Mouse (Mus musculus) c-Kit-negative CD71-positive TER-119-positive erythroid progenitor cells, embryonic 14.5 days (primary cell): Measurements from ENCODE around the gene Ate1.
"Not testable (repeated sequence)": the region's sequence is repeated elsewhere in the genome, so short reads cannot be mapped to it uniquely, and the experiment has no call there.

Source experiments
- DNase-seq: peaks from one replicate; pipeline ENCODE4 v3.0.0-alpha.2; 2013; ENCODE audit warnings: low read depth, low spot score

Ate1 gene

DNA sequence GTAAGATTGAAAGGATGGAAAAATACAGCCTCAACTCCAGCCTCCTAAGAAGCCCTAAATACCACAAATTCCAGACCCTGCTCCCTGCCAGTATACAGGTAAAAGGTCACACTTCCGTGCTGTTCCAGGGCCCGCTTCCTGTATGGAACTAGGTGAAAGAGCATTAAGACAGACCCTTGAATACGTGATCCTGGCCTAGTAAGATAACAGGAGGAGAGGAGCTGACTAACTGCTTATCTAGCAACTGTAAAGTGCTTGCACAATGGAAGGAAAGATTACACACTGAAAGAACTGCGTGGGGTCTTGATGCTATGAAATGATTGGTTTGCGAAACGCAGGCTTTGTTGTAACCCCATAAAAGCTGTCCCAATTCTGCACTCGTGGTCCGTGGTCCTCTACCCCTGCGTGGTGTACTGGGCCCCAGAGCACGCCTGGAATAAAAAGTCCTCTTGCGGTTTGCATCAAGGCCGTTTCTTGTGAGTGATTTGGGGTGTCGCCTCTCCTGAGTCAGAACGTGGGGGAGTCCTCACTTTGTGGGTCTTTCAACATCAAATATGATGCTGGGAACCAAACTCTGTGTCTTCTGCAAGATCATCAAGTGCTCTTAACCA, 748 bp upstream of the Ate1 start:
- no peak for DNase-seq

DNA sequence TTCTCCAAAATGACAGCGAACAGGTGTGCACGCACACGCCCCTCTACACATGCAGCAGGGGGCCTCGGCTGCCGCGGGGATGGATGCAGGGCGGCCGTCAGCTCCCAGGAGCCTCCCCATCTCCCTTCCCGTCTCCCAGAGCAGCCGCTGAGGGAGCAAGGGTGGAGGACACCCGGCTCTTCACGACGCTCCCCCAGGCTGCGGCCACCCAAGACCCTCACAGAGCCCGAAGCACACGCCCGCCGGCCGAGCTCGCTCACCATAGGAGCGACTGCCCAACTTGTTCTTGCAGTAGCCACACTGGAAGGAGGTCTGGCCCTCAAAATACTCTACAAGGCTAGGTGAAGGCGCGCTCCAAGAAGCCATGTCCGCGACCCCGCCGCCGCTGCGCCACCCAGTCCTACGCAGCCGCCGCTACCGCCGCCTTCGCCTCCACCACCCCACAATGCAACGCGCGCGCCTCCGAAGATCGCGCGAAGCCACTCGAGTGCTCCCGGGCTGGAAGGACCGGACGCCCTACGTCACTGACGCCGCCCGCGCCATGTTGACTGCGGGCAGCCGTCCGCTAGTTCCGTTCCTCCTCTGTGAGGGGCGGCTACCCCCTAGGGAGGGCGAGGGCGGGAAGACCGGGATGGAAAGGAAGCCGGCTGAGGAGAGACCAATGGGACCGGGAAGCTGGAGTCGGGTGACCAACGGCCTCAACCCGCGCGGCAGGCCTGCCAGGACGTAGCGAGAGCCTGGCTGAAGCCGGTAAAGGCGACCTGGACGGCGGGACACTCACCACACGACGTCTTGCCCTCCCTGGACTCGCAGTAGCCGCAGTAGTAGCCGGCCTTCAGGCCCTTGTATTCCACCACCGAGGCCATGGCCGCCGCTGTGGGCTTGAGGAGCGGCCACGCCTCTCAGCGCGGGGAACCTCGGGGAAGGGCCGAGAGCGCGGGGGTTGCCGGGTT, 797 bp downstream of the Ate1 start:
- peak; percentile 86 for DNase-seq

DNA sequence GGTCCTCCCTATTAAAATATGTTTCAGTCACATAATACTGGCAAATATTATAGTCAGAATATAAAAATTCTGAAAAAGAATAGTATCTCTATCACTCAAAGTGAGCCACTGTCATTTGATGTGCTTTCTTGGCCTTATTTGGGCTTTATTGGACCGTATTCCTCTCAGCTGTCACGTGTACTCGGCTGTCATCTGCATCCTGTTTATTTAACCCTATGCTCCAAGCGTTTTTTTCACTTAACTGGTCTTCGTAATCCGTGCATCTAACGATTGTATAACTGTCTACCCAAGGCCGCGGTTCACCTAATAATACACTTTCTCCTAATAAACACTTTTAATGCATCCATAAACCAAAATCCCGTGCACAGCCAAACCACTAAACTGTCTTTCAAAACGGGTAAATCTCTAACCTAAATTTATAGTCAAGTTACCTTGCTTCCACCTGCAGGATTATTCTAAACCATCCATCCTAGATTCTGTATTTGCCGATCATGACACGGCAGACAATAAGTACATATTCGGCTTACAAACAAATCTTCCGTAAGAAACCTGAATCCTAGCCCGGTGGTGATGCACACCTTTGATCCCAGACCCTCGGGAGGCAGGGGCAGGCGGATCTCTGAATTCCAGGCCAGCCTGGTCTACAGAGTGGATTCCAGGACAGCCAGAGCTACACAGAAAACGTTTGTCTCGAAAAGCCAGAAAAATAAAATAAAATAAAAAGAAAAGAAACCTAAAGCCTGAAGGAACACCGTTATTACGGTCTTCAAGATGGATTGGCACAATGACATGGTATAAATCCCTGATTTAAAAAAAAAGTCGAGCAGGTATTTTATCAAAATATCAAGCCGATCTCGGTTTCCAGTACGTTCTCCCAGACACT, 1.7 kb downstream of the Ate1 start:
- DNase-seq, result no peak

DNA sequence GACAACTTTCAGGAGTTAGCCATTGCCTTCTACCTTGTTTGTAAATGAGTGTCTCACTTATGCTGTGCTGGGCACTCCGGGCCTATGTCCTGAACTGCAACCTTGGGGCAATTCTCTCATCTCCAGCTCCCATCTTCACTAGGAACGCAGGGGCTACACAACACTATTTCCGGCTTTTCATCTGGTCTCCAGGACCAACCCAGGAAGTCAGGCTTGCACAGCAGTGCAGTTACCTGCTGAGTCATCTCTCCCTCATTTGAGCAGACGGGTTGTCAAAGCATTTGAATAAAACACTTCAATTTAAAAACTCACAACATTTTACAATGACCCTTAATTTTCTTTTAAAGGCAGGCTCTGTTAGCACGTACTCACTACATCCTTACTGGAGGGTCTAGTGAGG, 9.9 kb downstream of the Ate1 start:
- DNase-seq, result no peak

DNA sequence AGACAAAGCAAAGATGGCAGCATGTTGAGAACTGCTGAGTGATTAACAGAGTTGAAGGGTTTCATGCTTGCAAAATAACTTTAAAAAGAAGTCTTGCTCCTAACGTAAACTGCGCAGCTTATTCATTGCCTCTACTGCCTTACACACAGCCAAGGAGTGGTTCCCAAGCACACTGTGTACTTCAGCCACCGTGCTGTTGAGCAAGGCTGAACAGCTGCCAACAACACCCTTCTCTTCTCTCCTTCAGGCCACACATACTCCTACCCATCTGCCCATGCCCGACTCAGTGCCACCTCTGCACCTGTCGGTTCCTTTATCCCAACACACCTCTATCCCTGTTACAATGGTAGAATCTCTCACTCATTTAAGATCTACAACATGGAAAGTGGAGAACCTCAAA, 17.2 kb downstream of the Ate1 start:
- DNase-seq, result no peak

DNA sequence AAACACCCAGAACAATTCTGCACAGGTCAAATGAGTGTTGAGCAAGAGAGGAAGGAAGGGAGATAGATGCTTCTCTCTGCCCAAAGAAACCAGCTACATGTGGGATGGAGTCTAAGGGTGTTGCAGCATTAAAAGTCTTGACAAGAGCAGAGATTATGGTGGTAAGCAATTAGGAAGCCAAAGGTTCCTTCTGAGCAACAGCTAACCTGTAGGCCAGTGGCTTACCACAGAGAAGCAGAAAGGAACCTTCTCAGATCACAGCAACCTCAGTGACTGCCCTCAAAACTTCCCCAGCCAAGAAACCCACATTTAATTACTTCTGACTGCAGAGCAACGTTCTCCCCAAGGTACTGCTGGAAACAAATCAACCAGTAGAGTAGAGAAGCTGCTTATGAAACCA, 18.7 kb downstream of the Ate1 start:
- no peak for DNase-seq

DNA sequence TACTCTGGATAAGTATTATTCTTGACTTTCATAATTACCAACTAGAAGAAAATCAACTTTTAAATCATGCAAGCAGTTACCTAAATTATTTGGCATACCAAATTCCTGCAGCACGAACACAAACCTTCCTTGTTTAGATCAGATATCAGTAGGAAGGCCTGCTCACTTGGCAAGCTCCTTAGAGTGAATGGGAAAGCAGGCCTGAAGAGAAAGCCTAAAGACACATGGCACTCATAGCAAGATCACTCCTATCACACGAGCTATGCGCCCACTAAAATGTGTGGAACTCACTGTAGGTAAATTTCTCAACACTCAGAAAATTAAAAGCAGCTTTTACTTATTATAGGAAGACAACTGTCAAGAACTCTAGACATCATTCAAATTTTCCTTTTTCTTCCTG, 26.8 kb downstream of the Ate1 start:
- DNase-seq, result no peak

DNA sequence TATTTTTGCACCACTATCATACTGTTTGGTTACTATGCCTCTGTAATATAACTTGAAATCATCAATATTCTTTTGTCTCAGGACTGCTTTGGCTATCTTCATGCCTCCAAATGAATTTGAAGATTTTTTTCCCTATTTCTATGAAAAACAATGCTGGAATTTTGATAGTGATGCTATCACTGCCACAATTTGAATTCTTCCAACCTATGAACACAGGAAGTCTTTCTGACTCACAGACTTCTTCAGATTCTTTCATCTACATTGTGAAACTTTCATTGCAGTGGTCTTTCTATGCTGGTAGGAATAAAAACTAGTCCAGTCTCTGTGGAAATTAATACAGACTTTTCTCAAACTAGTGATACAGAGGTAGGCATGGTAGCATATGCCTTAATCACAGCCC, 28.1 kb downstream of the Ate1 start:
- DNase-seq, result no peak

DNA sequence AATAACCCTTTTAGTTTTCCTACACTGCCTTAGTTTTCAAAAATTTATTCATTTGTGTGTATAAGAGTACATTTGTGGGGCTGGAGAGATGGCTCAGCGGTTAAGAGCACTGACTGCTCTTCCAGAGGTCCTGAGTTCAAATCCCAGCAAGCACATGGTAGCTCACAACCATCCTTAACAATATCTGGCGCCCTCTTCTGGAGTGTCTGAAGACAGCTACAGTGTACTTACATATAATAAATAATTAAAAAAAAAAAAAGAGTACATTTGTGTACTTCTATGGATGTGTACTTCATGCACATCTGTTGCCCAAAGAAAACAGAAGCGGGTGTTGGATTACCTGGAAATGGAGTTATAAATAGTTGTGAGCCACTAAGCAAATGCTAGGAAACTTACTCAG, 41.2 kb downstream of the Ate1 start:
- DNase-seq, result not testable (repeated sequence)

DNA sequence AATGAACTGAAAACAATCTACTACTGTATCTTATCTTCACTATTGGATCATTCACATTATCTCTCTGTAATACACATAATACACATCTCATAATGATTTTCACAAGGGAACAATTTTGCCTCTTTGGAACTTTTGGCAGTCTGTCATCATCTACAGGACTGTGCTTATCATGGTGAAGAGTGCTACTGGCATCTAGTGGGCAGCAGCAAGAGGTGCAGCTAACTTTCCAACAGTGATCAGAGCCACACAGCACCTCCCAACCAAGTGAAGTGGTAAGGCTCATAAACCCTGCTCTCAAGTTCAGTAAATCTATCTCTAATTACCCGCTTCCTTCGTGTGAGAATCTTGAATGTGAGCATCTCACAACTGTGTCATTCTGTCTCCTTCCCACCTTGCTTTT, 44.2 kb downstream of the Ate1 start:
- DNase-seq, result no peak

DNA sequence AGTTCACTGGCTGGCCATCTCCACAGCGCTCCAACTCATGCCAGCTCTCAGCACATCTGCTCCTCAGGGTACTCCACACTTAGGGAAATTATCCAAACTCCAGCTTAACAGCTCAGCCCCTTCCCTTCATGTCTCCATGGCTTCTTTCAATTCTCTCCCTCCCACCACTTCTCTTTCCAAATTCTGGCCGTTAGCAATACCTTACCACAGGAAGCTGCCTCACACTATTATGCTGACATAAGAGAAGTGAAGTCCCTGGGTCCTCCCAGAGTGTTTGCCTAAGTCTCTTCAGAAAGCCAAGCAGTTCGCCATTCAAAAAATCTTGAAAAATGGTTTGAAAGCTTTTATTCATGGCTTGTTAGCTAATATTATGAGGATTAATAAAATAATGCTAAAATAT, 46.3 kb downstream of the Ate1 start:
- DNase-seq, result no peak

DNA sequence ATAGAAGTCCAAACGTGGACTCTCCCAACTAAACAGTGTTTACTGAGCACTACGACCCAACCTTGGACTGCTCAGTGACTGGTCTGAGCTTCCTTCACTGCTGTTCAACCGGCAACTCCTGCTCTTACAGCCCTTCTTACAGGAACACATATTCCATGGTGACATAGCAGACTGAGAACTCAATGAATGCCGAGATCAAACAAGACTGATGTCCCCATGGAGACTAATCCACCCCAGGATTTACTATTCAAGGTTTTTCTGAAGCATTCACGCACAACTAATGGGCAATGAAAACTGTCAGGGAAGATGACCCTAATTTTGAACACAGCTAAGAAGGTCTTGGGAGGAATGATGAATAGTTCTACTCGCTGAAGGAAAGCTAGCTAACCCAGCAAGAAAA, 47.5 kb downstream of the Ate1 start:
- no peak for DNase-seq

DNA sequence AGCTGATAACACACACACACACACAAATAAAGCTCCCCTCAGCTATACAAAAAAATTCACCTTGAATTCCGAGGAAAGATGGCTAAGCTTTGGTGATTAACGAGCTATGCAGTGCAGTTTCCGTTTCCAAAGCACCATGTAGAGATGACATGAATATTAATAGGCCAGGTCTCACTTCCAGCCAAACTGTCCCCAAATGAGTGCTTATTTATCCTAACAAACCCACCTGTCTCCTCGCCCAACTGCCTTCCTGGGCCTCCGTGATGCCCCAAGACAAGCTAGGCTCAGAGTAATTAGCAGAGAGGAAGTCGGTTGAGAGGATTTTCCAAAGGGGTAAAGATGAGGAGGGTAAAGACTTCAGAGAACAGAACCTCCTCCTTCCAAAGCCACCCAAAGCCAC, 49.1 kb downstream of the Ate1 start:
- DNase-seq, result no peak

DNA sequence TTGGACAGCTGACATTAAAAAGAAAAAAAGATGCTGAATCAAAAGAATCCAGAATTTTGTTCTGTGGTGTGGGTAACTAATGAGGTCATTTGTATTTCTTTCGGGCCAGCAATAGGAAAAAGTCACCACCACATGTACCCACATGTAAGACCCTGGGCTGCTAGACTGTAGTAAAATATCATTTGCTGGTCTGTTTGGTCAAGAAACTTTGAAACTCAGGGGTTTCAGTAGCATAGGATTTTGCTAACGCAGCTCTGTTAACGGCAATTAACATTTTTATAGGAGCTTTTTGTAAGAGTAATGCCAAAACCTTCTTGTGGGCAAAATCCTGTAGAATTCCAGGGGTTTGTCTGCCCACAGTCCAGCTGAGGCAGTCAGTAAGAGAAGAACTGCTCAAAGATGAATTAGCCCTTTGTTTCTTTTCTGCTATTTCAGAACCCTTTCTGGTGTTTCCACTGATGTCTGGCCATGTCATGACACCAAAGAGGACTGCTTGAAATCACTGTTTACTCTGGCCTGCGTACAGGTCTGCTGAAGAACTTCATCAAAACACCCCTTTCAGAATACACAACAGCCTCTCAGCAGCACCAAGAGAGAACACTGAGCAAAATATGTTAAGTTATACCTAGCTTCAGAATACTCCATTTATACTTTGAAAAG, 64.5 kb downstream of the Ate1 start:
- DNase-seq, result no peak

DNA sequence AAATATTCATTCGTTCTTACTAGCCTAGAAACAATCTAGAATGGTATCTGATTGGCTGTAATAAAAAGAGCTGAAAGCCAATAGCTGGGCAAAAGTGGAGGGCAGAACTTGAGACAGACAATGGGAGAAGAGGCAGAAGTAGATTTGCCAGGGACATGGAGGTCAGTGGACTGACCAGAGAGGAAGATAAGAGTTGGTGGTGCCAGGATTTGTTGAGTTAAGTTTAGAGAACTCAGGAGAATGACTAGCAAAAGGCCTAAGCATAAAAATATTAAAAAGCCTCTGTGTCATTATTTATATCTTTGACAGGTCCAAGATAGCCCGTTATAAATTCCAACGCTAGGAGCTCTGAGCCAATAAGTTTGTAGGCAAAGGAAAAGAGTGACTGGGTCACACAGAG, 65.9 kb downstream of the Ate1 start:
- no peak for DNase-seq

DNA sequence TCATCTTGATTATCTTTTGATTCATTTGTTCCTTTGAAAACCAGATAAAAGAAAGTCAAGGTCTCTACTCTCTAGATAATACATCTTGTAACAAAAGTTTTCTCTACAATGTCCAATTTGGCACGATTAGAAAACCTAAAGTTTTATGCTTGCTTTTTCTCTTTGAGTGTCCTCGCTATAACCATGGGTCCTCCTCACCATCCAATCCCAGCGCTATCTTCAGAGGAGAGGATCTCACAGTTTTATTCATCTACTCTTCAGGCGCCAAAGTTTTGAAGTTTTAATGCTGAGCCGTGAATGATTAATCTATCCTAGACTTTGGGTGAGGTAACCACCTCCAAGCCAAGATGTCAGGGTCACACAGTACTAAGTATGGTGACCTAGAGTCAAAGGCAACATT, 84.4 kb downstream of the Ate1 start:
- no peak for DNase-seq

DNA sequence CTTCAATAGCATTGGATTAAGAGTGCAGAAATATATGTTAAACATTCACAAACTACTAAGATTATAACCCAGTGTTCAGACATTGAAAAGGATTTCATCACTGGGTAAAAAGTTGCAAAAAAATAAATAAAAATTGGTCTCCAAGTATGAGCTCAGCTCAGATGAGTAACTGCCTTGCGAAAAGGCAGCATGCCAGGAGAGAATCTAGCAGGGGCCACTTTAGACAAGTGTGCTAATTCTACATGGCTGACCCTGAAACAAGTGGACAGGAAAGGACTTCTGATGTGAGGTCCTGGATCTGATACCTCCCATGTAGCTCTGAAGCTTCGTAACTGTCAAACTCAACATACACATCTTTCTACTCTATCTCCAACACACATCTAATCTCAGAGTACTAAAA, 88.0 kb downstream of the Ate1 start:
- no peak for DNase-seq

DNA sequence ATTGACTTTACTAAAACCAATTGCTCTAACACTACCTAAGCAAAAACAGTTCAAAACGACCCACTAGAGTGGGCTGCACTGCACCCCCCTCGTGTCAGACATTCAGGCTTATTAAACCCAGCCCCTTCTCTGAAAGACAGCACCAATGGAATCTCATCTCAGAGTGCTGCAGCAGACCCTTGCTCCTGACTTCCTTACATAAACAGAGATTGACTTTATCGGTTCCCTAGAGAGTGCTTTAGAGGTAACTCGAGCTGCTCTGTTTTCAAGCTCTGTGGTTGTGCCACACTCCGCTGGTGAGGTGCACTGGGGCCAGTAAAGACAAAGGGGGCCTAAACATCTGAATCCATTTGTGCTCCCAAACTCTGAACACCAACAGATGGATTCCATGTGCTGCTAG, 93.6 kb downstream of the Ate1 start:
- DNase-seq, result no peak

DNA sequence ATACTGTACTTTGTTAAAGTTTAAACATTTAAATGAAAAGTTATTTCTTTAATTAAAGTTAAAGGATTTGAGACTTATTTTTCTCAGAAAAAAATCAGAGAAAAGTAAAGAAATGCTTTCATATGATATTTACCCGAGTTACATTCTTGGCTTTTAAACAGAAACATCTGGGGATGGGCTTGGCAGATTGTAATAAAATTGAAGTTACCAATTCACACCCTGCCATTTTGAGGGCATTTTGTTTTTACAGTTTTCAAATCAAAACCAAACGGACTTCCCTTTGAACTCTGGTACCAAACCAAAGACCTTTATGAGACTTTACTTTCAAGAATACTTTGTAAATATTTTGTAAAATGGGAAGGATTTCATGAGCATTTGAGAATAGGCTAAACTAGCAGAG, 94.2 kb downstream of the Ate1 start:
- DNase-seq, result no peak

DNA sequence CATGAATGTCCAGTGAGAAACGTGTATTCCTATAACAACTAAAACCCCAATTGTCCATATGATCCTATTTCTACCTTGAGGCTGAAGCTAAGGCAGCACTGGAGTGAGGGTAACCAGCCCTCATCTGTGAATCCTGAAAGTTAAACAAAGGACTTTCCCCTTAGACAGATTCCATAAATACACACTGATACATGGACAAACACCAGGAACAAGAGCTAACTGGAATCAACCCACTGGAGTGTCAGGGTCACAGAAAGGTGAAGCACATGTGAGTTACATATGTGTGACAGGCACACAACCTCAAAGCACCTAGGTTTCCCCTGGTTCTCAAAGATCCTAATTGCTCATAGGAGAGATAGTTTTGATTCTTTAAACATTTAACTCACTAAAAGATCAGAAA, 100.2 kb downstream of the Ate1 start:
- DNase-seq, result no peak

DNA sequence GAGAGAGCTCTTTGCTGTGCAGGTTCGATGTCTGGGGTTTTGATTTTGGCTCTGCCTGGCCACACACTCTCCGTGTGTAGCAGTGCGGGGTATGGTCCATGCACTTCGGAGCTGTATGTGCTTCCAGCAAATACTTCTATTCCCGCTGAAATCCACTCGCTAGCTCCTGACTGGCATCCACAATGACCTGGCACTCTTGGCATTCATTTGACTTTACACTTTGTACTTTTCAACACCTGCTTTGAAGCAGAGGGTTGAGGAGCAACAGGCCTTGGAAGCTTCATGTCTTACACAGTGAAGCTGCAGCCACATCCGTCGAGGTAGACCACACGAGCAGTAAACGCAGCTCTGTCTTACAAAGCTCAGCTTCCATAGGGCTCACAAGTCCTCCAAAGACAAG, 112.5 kb downstream of the Ate1 start:
- no peak for DNase-seq

DNA sequence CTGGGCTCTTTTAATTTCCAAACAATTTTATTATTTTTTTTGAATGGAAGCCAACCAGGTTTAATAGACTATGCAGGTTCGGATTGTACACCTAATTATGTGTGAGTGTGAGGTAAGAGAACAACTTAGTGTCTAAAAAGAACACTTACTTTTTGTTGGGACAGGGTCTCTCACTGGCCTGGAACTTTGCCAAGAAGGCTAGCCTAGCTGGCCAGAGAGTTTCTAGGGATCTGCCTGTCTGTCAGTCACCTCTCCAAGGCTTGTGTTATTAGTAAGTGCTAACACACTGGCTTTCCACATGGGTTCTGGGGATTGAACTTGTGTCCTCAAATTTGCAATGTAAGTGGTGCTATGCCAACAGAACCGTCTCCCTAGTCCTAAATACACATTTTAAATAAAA, 116.8 kb downstream of the Ate1 start:
- DNase-seq, result no peak
